Mouse (Mus musculus) mouse embryonic stem cell (cell line): ENCODE measurements at regions not wholly inside any gene's neighbourhood (a gene's known extent, or its start where the extent isn't known, plus 50 kb on each side); places are given as distances from the start of the nearest gene placed in this dataset.

Experiments
- in situ Hi-C, 2 experiments: fragments of 300-500 bp; cut with MboI; formaldehyde crosslinking; loops; 1 replicate in 1 of 2; 3 replicates in 1 of 2; pipeline ENCODE4 v1.14.3; 2019 to 2020; ENCODE audit warnings: low sequenced_read_pairs in 2 of 2, low pct_unique_long_range_greater_than_20kb in 1 of 2, mixed read lengths in 1 of 2; ENCODE audit not compliant: unreplicated experiment in 1 of 2

DNA sequence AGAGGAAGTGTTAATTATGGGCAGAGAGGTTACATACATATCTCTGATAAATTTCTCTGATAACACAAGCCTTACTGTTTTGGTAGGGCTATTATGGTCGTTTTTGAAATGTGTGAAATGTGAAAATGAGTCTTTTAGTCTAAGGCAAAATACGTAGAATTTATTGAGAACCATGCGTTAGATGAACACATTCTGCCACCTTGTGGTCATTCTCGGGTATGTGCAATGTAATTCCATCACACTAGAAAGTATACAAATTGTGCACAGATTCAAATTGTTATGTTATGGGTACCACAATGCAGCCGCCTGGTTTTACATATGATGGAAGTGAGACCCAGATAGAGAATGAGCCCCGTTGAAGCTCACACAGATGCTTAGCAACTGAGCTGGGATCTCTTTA lies 138.7 kb downstream of the Cdr1 start:
- in situ Hi-C loops: loop anchor here (10.0 to 25.0 kb wide), 2 partner anchors 552 to 559 kb away; no protein-coding TSS in a partner anchor

DNA sequence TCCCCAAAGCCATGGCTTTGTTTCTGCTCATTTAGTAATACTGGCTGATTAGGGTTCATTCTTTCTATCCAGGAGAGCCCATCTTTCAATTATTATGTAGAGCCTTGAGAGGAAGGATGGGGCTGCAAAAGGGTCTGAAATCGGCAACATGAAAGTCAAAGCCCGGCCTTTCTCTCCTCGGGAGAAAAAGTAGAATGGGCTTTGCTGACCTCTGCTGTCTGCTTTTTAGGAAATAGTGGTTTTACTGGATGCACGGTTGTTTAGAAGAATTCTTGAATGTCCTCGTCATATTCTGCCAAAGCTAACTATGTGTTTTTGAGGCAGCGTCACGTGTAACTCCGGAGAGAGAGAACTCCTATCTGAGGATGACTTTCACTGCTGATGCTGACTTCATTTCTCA lies 142.2 kb downstream of the Cdr1 start:
- in situ Hi-C loops: loop anchor here (10.0 to 25.0 kb wide), 2 partner anchors 548 to 556 kb away; no protein-coding TSS in a partner anchor
